Mouse (Mus musculus) CD4-positive helper T cell, adult 2 months (primary cell): ENCODE measurements around the gene Prelp.
A peak's percentile ranks its signal among the peaks of the same experiment; 100 is the strongest.

Experiments
- DNase-seq: peaks from one replicate; pipeline ENCODE4 v3.0.0-alpha.2; 2012; ENCODE audit warnings: low read depth, missing footprints, low spot score

Prelp gene

DNA sequence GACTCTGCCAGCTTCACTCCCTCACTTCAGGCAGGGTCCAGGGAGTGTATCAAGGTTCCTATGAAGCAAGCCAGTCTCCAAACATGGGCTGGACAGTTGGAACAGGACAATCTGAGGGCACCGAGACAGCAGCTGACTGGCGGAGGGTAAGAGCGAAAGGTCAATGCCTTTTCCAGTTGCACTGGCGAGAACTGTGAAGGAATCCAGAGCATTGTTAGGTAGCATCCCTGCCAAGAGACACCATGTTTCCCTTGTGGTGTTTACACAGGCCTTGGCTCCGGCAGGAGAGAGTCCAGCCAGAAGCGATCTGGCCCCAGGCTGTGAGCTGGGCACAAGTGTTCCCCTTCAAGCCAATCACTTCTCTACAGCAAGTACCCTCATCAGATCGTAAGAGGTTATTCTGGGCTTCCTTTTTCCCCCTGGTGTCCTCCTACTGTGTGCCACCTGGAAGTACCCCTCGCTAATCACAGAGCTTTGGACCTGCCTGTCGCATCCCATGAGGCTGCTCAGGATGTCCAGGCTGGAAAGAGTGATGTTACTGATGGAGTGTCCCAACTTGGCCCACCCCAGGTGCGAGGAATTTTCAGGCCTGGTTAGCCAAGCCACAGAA, 13.2 kb upstream of the Prelp start:
- no peak for DNase-seq

DNA sequence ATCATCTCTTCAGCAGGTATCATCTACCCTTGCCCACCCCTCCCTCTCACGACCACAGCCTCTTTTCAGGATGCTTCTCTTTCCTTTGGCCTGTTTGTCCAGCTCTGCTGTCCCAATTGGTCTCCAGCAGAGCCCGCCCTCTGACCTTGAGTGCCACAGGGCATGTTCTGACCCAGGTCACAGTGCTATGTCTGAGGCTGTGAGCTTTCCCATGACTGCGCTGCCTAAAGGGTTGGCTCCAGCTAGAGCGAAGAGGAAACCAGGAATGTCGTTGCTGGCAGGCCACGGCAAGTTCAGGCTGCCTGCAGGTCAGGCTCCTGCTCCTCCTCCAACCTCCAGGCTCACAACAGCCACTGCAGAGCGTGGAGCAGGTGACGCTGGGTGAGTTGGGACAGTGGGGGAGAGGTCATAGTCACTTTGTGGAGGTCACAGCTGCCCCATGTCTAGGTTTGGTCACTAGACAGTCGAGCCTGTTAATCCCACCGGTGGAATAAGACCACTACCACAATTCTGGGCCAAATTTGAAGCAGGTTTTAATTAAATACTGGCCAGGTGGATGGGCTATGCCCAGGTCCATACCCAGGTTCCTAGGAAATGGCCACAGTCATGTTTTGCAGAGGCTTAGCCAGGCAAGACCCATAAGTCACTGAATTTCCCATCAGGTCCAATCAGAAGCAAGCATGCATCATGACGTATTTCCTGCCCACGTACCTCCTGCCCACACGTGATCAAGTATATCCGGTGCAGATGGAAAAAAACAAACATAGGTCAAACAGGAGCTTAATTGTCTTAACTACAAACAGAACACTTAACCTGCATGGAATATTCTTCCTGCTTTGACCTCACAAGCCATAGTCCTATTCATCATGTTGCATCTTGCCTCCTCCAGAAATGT, 12.3 kb upstream of the Prelp start:
- no peak for DNase-seq

DNA sequence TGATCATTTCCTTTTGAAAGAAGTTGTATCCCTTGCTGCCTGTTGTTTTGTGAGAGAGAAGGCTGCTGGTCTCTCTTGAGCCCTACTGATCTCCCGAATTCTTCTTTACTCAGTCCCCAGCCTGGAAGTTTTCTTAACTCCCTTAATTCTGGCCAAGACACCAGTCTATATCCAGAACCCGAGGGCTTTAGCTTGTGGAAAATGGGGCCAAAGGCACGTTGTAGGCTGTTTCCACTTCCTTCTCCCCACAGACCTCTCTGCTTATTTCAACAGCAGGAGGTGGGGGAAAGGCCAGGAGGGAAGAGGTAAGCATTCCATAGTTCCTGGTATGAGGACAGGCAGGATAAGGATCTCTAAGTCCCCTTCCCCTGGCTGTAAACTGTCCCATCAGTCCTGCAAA, 8.8 kb upstream of the Prelp start:
- no peak for DNase-seq

DNA sequence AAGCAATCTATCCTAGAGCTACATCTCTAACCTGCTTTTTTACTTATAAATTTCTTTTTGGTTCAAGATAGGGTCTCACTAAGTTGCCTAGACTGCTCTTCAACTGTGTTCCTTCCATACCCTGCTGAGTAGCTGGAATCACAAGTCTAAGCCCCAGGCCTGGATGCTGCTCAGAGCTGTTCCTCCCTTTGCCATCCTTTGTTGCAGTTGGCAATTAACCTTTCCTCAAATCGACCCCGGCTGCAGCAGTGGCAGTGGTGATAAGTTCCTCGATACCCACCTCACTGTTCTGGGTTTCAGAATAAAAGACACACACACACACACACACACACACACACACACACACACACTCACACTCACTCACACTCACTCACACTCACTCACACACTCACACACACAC, 4.0 kb upstream of the Prelp start:
- no peak for DNase-seq

DNA sequence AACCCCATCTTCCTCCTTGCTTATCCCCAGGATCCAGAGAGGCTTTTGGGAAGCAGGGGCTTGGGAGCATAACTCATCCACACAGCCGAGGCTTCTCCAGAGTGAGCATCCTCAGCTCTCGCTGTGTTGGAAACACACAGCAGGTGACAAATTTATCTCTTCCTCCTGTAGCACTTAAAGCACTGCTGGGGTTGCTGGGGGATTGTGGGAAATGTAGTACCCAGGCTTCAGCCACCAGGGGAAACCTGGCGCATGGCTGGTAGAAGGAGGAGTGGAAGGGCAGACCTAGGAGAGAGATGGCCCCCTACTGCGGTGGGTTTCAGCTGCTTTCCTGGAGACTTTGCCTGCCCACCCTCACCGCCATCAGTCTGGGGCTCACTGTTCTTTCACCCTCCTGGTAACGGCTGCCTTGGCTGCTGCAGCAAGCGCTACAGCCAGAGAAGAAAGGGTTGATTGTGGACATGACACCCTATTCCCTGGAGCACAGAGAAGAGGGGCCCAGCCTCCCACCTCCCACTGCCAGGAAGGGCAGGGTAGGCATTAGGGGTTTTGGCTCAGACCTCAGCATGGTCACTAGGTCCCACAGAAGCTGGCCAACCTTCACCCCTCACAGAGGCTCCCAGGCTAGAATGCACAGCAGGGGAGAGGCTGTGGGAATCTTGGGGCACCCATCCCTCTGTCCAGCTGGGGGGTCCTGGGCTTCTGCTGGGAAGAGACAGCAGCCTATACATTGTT, 3.1 kb upstream of the Prelp start:
- no peak for DNase-seq

DNA sequence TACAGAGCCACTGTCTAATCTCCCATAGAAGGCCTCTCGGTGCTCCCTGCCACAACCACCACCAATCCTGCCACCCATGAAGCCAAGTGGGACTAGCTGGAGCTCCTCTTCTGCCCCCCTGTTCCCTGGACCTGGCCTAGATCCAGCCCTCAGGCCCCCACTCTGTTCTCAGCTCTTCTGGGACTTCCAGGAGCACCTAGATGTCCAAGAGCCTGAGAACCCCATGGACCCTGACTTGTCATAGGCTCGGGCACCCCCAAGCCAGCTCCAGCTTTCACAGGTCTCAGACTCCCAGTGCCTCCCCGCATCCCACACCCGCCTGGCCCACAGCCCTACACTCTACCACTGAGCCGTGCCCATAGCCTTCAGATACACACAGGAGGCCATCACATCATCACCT, 1.9 kb upstream of the Prelp start:
- DNase-seq: no peak

DNA sequence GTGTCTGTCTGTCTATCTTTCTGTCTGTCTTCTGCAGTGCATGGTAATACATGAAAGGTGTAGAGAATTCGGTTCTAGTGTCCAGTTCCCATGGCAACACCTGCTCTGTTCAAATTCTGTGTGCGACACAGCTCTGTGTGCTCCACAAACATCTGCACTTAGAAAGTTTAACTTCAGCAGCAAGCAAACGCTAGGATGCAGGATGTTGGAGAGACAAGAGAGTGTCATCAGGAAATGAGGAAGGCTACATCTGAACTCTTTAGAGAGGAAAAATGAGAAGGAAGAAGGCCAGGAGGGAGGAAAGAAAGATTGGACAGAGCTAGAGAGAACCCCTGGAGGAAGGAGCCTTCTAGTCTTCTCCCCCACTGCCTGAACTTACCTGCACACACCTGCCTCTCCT, 338 bp downstream of the Prelp start:
- DNase-seq: no peak

DNA sequence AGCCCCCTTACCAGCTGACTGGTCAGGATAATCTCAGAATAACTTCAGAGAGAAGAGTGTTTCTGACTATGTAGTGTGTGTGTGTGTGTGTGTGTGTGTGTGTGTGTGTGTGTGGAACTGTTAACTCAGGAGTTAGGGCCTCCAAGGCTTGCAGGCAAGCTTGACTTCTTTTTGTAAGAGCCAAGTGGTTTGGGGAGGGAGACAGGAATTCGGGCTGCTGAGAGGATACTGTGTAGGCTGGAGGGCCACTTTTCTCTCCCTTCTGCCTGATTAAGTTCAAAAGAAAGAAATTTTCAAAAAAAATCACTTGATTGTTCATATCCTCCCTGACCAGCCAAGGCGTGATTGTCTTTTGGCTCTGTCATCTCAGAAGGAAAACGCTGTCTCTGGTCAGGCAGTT, 813 bp downstream of the Prelp start:
- no peak for DNase-seq

DNA sequence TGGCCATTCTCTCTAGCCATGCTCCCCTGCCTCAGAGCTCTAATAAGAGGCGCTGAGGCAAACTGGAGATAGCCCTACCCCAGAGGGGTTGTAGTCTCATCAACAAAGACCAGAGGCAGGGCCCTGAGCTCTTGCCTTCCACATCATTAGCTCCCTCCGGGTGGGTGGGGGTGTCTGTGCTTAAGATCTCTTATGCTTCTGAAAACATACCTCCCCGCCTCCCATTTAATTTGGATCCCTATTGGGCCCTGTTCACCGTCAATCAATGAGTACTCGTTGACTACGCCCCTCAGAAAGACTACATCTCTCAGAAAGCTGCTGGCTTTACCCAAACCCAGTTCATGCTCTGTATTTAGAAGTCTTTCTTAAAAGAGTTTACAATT, 3.1 kb downstream of the Prelp start:
- DNase-seq: no peak

DNA sequence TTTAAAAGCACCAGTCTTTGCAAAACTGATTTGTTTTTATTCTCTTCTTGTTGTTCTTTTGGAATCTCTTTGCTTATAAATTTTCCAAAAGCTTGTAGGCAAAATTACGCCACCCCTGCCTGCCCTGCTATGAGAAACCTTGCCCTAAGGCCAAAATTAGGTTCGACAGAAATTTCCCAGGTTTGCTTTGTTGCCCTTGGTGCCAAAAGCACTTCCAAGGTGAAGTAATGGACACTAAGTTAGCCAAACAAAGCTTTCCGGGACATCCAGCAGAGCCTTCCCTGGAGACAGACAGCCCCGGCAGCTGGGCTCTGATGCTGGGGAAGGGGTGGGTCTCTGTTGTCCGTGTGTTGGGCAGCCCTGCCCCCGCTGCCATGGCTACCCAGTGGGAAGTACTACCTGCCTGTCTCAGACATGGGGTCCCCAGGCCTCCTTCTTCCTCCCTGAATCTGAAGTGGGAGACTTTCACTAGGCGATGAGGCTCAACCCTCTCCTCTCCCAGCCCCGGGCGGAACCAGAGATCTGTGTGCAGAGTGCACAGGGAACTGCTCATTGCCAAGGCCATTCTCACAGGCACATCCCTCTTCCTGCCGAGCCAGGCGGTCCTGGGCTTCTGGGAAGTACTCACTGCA, 3.6 kb downstream of the Prelp start:
- DNase-seq: no peak

DNA sequence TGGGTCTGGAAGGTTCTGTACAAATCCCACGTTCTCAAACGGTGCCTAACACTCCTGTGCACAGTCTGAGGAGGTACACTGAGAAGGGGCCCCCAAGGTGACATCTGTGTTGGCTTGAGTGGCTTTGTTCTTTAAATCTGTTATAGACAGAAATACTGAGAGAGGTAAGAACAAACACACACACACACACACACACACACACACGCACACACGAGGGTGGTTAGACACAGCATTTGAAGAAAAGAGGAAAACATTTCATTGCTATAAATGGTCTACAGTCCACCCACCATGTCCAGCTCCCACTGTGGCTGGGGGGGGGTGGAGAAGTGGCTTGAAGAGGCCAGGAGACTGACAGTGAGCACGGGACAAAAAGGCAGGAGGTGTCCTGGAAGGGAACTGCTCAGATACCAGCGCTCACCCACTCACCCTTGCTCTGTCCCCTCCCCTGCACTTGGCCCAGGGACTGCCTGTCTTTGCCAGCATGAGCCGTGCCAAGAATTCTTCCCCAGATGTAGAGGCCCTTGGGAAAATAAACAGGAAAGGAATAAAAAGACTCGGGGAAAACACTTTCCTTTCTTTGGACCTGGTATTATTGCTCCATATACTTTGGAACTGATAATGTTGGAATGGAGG, 5.4 kb downstream of the Prelp start:
- DNase-seq: no peak

DNA sequence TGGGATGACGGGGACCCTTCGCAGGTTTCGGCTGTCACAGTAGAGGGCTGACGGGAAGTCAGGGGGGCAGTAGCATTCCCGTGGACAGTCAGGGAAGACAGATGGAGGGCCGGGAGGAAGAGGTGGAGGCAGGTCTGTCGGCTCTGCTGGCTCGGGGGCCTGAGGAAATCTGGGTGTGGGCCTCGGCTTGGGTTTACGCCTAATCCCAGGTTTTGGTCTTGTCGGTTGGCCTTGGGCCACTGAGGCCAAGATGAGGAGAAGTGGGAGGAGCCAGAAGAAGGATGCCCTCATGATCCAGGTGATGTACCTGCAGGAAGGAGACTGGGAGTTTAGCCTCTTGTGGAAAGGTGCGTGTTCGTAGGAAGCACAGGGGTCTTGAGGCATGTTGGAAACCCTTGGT, 6.1 kb downstream of the Prelp start:
- no peak for DNase-seq

DNA sequence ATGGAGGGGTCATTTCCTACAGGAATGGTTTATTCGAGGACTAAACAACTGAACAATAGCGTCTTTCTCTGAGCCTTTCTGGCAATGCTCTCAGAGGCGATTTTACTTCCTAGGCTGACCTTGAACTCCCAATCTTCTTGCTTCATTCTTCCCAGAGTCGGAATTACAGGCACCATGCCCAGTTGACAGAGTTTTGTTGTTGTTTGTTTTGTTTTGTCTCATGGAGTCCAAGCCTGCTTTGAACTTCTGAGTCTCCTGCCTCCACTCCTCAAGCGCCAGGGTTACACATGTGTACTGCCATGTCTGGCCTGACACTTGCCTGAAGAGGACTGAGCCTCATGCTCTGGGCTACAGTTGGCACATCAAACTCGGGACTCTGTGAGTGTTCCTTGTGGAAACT, 8.2 kb downstream of the Prelp start:
- no peak for DNase-seq

DNA sequence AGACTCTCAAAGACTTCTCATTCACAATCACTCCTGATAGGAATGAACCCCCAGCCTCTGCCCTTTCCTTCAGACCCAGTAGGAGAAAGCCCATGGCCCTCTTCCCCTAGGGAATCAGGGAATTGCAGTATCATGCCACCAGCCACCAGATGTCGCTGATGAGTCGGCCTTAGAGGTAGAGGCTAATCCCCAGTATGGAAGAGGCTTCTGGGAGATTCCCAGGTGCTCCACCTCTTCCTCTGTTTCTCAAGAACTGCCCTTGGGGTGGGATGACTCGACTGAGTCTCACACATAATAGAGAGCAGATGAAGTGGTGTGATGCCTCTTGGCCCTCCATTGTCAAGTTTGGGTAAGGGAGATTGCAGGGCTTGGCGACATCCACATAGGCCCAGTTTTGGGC, 9.8 kb downstream of the Prelp start:
- DNase-seq: peak; percentile 30

DNA sequence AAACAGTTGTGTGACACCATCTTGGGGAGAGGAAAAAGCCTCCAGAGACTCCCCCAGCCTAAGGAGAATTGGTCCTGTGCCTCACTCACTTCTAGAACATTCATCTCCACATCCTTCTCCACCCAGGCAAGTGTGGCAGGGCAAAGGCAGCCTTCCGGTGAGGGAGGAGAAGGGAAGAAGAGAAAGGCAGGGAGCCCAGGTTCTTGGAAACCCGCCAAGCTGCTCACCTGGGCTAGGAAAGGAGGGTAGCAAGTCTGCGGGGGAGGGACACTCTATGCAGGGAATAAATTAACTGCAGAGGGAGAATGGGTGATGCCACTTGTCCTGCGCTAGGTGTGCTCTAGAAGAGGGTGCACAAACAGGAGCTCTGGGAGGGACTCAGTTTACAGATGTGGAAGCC, 10.2 kb downstream of the Prelp start:
- DNase-seq: no peak

DNA sequence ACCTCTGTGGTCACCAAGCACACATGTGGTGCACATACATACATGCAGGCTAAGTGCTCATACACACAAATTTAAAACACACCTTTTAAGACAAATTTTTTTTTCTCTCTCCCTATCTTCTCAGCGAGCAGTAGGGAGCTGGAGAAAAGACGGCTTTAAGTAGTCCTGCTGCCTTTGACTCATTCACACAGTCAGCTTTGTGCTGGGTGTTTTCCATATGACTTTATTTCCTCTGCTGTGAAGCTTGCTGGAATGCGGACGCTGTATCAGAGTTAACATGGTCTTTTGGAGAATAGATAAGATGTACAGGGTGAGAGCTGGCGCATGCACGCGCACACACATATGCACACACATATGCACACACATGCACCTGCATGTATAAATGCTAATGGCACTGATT, 11.1 kb downstream of the Prelp start:
- no peak for DNase-seq

DNA sequence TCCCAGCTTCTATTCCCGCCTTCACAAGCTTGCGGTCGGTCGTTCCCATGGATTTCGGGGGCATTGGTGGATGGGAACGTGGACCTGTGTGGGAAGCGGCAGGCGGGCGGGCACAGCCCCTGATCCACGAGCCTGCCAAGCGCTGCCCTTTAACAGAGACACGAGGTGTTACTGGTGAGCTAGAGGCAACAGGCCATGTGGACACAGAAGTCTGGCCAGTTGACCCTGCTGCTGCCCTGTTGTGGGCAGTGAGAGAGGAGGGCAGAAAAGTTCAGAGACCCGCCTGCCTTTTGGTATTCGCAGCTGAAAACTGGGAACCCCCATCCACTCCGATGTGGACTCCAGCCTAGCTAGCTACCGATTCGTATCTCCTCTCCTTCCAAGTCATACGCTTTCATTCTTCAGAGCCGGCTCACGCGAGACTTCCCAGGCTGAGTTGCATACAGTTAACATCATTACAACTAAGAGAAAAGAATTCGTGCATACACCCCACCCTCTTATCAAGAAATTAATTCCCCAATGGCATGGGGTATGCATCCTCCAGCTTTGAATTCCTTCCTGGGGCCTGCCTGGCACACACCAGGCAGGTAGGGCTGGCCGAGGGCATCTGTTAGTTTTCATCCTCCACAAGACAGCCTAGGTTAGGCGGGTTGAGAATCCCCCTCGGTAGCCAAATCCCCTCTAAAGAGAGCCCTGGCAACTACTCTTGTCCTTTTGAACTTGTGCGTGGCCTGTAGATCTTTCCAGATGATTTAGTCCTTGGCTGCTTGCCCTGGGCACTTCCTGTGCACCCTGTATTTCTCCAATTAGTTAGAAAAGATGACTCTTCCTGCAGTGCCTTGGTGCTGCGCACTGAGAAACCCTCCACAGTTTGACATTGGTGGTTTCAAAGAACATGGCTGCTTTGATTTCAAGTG, 12.3 kb downstream of the Prelp start:
- DNase-seq: peak; percentile 28

DNA sequence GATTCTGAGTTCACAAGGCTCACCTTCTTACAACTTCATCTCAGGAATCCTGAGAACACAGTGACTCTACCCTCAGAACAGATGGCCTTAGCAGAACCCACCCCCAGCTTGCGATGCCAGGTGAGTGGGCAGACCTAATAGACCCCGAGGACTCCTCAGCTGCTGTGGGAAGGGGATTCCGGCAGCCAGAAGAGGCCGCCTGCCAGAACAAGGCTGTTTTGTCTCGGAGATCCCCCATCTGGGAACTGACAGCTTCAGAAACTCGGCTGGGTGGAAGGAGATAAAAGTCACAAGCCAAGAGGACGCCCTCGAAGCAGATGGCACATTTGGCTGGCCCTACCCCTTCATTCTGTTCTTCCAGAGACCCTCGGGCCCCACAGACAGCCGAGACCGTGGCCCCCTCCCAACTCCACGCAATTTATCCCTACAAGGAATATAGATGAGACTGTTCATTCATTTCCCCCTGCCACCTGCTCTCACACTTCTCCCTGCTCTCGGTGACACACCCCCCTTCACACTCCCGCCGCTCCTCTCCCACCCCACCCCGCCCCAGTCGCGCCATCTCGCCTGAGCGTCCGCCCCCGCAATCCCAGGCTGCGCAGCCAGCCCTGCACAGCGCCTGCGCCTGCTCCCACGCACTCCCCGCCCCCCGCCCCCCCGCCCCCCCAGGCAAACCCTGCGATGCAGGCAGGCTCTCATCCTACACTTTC, 13.1 kb downstream of the Prelp start, which contains the start of gene Optc:
Optc (minus strand) TSS at position 51 of the 710 bp plus-strand sequence.
- peak; percentile 51 for DNase-seq

DNA sequence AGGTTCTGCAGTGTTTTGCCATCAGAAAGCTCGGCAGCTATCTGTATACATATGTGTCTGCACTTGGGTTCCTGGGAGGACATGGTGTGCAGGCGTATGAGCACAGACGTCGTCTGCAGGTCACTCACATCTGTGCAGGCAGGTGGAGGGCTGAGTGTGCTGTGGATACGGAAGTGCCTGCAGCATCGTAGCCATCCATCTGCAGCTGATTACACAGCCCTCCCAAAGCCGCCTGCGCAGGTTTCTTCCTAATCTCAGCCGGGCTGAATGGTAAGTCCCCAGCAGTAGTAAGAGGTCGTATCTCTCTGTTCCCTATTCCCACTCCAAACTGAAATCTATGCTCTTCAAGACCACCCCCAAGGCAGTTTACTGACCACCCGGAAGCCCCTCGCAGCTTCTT, 14.8 kb downstream of the Prelp start:
- DNase-seq: no peak

DNA sequence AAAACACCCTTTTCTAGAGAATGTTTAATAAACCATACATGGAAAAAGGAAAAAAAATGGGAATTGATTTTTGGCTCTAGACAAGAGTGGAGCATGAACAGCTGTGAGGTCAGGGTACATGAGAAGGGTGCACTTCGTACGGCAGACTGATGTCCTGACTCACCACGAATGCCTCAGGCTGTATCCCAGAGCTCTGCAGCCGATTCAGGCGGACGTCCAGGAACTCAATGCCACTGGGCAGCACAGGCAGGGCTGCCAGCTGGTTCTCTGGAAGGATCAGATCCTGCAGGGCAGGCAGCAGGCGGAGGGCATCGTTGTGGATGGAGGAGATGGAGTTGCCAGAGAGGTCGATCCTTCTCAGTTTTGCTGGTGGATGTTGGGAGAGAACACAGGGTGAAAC, 20.4 kb downstream of the Prelp start:
- DNase-seq: no peak
